8 mouse cellular contexts compared by ENCODE assay signal in genomic region chr13:28883398-28883797, GRCm38 (mm10).
DNase-seq lines count a peak whose midpoint lies in the region; ATAC-seq and TF ChIP-seq lines count a peak whose summit lies in the region.

No protein-coding gene starts in this region.

- WGBS in neural tube, embryonic 11.5 days = 29% methylated on average over 8 of the region's 8 CpGs
- WGBS in limb, embryonic 12.5 days = 37% methylated on average over 8 of the region's 8 CpGs
- 40% methylated on average over 8 of the region's 8 CpGs for WGBS in stomach, embryonic 16.5 days

- H3K27ac ChIP-seq in gastrocnemius, adult 2 months = no peak overlapping the region
- H3K27ac ChIP-seq in neural tube, embryonic 11.5 days (ENCODE audit: low read depth, low read length) = no peak overlapping the region
- H3K27ac ChIP-seq in limb, embryonic 12.5 days = no peak overlapping the region
- H3K27ac ChIP-seq in stomach, embryonic 16.5 days (ENCODE audit: low read length) = no peak overlapping the region

- H3K36me3 ChIP-seq in neural tube, embryonic 11.5 days (ENCODE audit: control insufficient read depth, insufficient read depth, low read length) = no peaks in the 10 kb centered on the region
- H3K36me3 ChIP-seq in limb, embryonic 12.5 days = peaks cover 14% of the 10 kb centered on the region; the same call in 1 of the 2 replicates
- H3K36me3 ChIP-seq in stomach, embryonic 16.5 days (ENCODE audit: control insufficient read depth, insufficient read depth, low read length) = no peaks in the 10 kb centered on the region

- intact Hi-C loops in gastrocnemius, adult 2 months (cut with DNase I) = no loop called here

- peaks cover 20% of the 10 kb centered on the region for H3K4me1 ChIP-seq in neural tube, embryonic 11.5 days (ENCODE audit: control insufficient read depth, insufficient read depth, low read length)
- peaks cover 55% of the 10 kb centered on the region for H3K4me1 ChIP-seq in limb, embryonic 12.5 days (replicated peaks)
- H3K4me1 ChIP-seq in stomach, embryonic 16.5 days (ENCODE audit: control insufficient read depth, insufficient read depth, low read length) = peaks cover 3% of the 10 kb centered on the region; the same call in 1 of the 2 replicates

- TF ChIP-seq CTCF in gastrocnemius, adult 2 months (IDR thresholded peaks at IDR 0.05) = no peak

- peaks cover 4% of the 10 kb centered on the region; the same call in 1 of the 2 replicates for H3K27me3 ChIP-seq in neural tube, embryonic 11.5 days (ENCODE audit: control insufficient read depth, insufficient read depth, low read length)
- peaks cover 28% of the 10 kb centered on the region for H3K27me3 ChIP-seq in limb, embryonic 12.5 days
- peaks cover 9% of the 10 kb centered on the region for H3K27me3 ChIP-seq in stomach, embryonic 16.5 days (ENCODE audit: control insufficient read depth, insufficient read depth, low read length)

- peak overlapping the region; percentile 83 for H3K4me2 ChIP-seq in neural tube, embryonic 11.5 days (ENCODE audit: low read depth)
- H3K4me2 ChIP-seq in limb, embryonic 12.5 days = peak overlapping the region; percentile 64
- H3K4me2 ChIP-seq in stomach, embryonic 16.5 days (ENCODE audit: low read depth, low read length) = peak overlapping the region; percentile 73

- ATAC-seq in neural tube, embryonic 11.5 days (ENCODE audit: insufficient read depth, low FRiP score, low TSS enrichment) = no peak
- ATAC-seq in limb, embryonic 12.5 days (ENCODE audit: insufficient number of reproducible peaks, insufficient read depth, low FRiP score, low TSS enrichment, low read depth) = no peak
- no peak for ATAC-seq in stomach, embryonic 16.5 days (ENCODE audit: insufficient read depth, low FRiP score)

- no peak for DNase-seq in gastrocnemius, adult 2 months
- DNase-seq in gastrocnemius, adult 8-10 months (ENCODE audit: low spot score in 2 of 2) = no peak
- no peak for DNase-seq in neural tube, embryonic 11.5 days (ENCODE audit: low spot score)
- DNase-seq in neural tube, embryonic 10.5 days (ENCODE audit: extremely low spot score, low spot score) = no peak
- no peak for DNase-seq in layer of hippocampus, adult 9-10 months (ENCODE audit: low spot score)
- no peak for DNase-seq in ovary, postnatal 14 days (ENCODE audit: low spot score)

- no peaks in the 10 kb centered on the region for H3K9me3 ChIP-seq in neural tube, embryonic 11.5 days (ENCODE audit: control insufficient read depth, low read length)
- no peaks in the 10 kb centered on the region for H3K9me3 ChIP-seq in limb, embryonic 12.5 days
- H3K9me3 ChIP-seq in stomach, embryonic 16.5 days (replicated peaks; ENCODE audit: control insufficient read depth, low read length) = no peaks in the 10 kb centered on the region

- H3K9ac ChIP-seq in neural tube, embryonic 11.5 days (ENCODE audit: low read length) = 0 out of 2 replicates have a peak overlapping the region, but pooled peaks have one; percentile 15
- peak overlapping the region; percentile 88 for H3K9ac ChIP-seq in limb, embryonic 12.5 days (replicated peaks)
- H3K9ac ChIP-seq in stomach, embryonic 16.5 days (ENCODE audit: low read length) = peak overlapping the region; percentile 23

- H3K4me3 ChIP-seq in gastrocnemius, adult 2 months = peak overlapping the region; percentile 83
- peak overlapping the region; percentile 68 for H3K4me3 ChIP-seq in neural tube, embryonic 11.5 days (ENCODE audit: low read depth, low read length)
- peak overlapping the region; percentile 65 for H3K4me3 ChIP-seq in limb, embryonic 12.5 days (replicated peaks)
- H3K4me3 ChIP-seq in stomach, embryonic 16.5 days (replicated peaks; ENCODE audit: low read length) = peak overlapping the region; percentile 63

Comparison
In these comparisons a context has a peak if more than half of its experiments do, and no peak if none do; other contexts are left out.
1. H3K9ac ChIP-seq: peak in every context shown above with its lines; median percentile 88 in limb, embryonic 12.5 days; 23 in stomach, embryonic 16.5 days; 15 in neural tube, embryonic 11.5 days.